Mouse (Mus musculus) midbrain, embryonic 14.5 days (tissue): Measurements from ENCODE around the gene Ocln. TPM values are rescaled to one million over a fixed set of nuclear protein-coding genes. Genes with fewer than 3 reads are reported as not detected.
A peak's percentile ranks its signal among the peaks of the same experiment; 100 is the strongest.

Experiments
- ATAC-seq: fragments of 200-750 bp; cut with Nextera tagmentation; 2 replicates; pipeline ENCODE4 v1.8.0; 2017; ENCODE audit warnings: moderate number of reproducible peaks, moderate library complexity; ENCODE audit not compliant: low FRiP score, low TSS enrichment
- DNase-seq: peaks from one replicate; pipeline ENCODE4 v3.0.0-alpha.2; 2015
- H3K27ac ChIP-seq: fragments of 300-500 bp; sonication (generic); replicated peaks from 2 replicates; pipeline ENCODE4 v1.5.1; 2014; ENCODE audit warnings: mild to moderate bottlenecking, low read depth, low read length, moderate library complexity
- H3K27me3 ChIP-seq: fragments of 300-500 bp; sonication (generic); 2 replicates; pipeline ENCODE4 v1.6.1; 2014; ENCODE audit warnings: low read length, control low read depth, mixed read lengths; ENCODE audit not compliant: control insufficient read depth, insufficient read depth
- H3K36me3 ChIP-seq: fragments of 300-500 bp; sonication (generic); 2 replicates; pipeline ENCODE4 v1.6.1; 2014; ENCODE audit warnings: low read length, control low read depth; ENCODE audit not compliant: control insufficient read depth, insufficient read depth
- H3K4me1 ChIP-seq: fragments of 300-500 bp; sonication (generic); 2 replicates; pipeline ENCODE4 v1.6.1; 2014; ENCODE audit warnings: mild to moderate bottlenecking, antibody characterized with exemption, low read length, control low read depth; ENCODE audit not compliant: control insufficient read depth, insufficient read depth
- H3K4me2 ChIP-seq: fragments of 300-500 bp; sonication (generic); 2 replicates; pipeline ENCODE4 v1.6.1; 2014; ENCODE audit warnings: mild to moderate bottlenecking, low read length, moderate library complexity
- H3K4me3 ChIP-seq: fragments of 300-500 bp; sonication (generic); replicated peaks from 2 replicates; pipeline ENCODE4 v1.5.1; 2014; ENCODE audit warnings: low read depth, low read length
- H3K9ac ChIP-seq: fragments of 300-500 bp; sonication (generic); replicated peaks from 2 replicates; pipeline ENCODE4 v1.6.1; 2014; ENCODE audit warnings: mild to moderate bottlenecking, low read length, moderate library complexity
- H3K9me3 ChIP-seq: fragments of 300-500 bp; sonication (generic); 2 replicates; pipeline ENCODE4 v1.6.1; 2016; ENCODE audit warnings: low read length, control low read depth, mixed read lengths; ENCODE audit not compliant: control insufficient read depth
- WGBS: fragments of 180-500 bp; shearing (Covaris S2); extraction: QIAGEN DNeasy Blood & Tissue Kit; methylation state at CpG from one replicate; pipeline ENCODE4 v1.1.7; 2014; 5-methylcytosine and 5-hydroxymethylcytosine counted together
- polyA plus RNA-seq: library from polyadenylated mRNA; unstranded; fragments of >200 nt; fragmentation: Nextera tagmentation; extraction: Ambion mirVana; gene quantifications from 2 replicates; pipeline ENCODE4 v1.2.1, GENCODE M21; 2014

Gene Ocln
- polyA plus RNA-seq, 1 experiment from 2014 or later, result 7.4 TPM

- 4% methylated on average over 12 of the region's 12 CpGs for WGBS
- DNase-seq, result no peak
- peaks cover 43% of the 10 kb centered on the region for H3K27me3 ChIP-seq
- H3K9me3 ChIP-seq, result no peaks in the 10 kb centered on the region
- no peak overlapping the region for H3K9ac ChIP-seq
- H3K4me1 ChIP-seq, result peaks cover 11% of the 10 kb centered on the region
- no peaks in the 10 kb centered on the region for H3K36me3 ChIP-seq
- no peak overlapping the region for H3K27ac ChIP-seq
- H3K4me3 ChIP-seq, result peak overlapping the region; percentile 57
- H3K4me2 ChIP-seq, result peak overlapping the region; percentile 97
- no peak for ATAC-seq
Measured at GRCm38 (mm10) chr13:100553042-100553437, 522 bp upstream of the Ocln start.

DNA sequence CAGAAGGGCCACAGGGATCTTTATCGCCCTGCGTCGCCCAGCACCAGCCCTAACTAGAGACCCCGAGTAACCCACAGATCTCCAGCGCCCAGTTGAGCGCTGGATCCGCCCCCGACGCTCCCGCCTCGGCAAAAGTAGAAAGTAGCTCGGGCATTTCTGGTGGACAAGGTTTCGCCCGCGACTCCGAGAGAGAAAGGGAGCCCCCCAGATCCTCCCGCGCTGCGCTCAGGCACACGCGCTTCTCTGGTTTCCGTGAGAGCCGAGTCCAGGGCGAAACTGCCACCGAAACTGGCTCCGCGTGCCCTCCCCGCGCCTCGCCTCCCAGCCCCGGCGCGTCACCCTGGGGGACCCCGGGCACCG, 529 bp downstream of the Ocln start:
- peak; percentile 46 for ATAC-seq
- Histone ChIP-seq H3K36me3 (no peaks in the 10 kb centered on the region), H3K4me1 (peaks cover 11% of the 10 kb centered on the region), H3K9ac (peak overlapping the region; percentile 56), H3K27ac (no peak overlapping the region), H3K27me3 (peaks cover 43% of the 10 kb centered on the region), H3K4me3 (peak overlapping the region; percentile 57), H3K9me3 (no peaks in the 10 kb centered on the region), H3K4me2 (peak overlapping the region; percentile 97)
- under 1% methylated on average over 35 of the region's 35 CpGs for WGBS
- peak; percentile 49 for DNase-seq

- Histone ChIP-seq H3K4me1 (peaks cover 11% of the 10 kb centered on the region), H3K9ac (peak overlapping the region; percentile 56), H3K9me3 (no peaks in the 10 kb centered on the region), H3K4me3 (peak overlapping the region; percentile 57), H3K4me2 (peak overlapping the region; percentile 97), H3K36me3 (no peaks in the 10 kb centered on the region), H3K27me3 (peaks cover 43% of the 10 kb centered on the region), H3K27ac (no peak overlapping the region)
- no peak for ATAC-seq
- under 1% methylated on average over 41 of the region's 41 CpGs for WGBS
- DNase-seq, result peak; percentile 11
Measured at GRCm38 (mm10) chr13:100551371-100552008, 1.0 kb downstream of the Ocln start.

- 78% methylated on average over 5 of the region's 5 CpGs for WGBS
- H3K9ac ChIP-seq, result no peak overlapping the region
- ATAC-seq (no peak), DNase-seq (no peak)
- H3K4me3 ChIP-seq, result no peak overlapping the region
- peaks cover 25% of the 10 kb centered on the region for H3K27me3 ChIP-seq
- H3K36me3 ChIP-seq, result no peaks in the 10 kb centered on the region
- no peaks in the 10 kb centered on the region for H3K9me3 ChIP-seq
- H3K4me1 ChIP-seq, result peaks cover 5% of the 10 kb centered on the region
- H3K4me2 ChIP-seq, result no peak overlapping the region
- no peak overlapping the region for H3K27ac ChIP-seq
Measured at GRCm38 (mm10) chr13:100547269-100547668, 5.2 kb downstream of the Ocln start.

GRCm38 (mm10) chr13:100545510-100545909, 7.0 kb downstream of the Ocln start:
- peaks cover 7% of the 10 kb centered on the region for H3K27me3 ChIP-seq
- H3K4me2 ChIP-seq, result no peak overlapping the region
- ATAC-seq, result no peak
- no peaks in the 10 kb centered on the region for H3K9me3 ChIP-seq
- H3K27ac ChIP-seq, result no peak overlapping the region
- 83% methylated on average over 3 of the region's 3 CpGs for WGBS
- no peak for DNase-seq
- H3K36me3 ChIP-seq, result no peaks in the 10 kb centered on the region
- no peak overlapping the region for H3K9ac ChIP-seq
- no peak overlapping the region for H3K4me3 ChIP-seq
- no peaks in the 10 kb centered on the region for H3K4me1 ChIP-seq

DNA sequence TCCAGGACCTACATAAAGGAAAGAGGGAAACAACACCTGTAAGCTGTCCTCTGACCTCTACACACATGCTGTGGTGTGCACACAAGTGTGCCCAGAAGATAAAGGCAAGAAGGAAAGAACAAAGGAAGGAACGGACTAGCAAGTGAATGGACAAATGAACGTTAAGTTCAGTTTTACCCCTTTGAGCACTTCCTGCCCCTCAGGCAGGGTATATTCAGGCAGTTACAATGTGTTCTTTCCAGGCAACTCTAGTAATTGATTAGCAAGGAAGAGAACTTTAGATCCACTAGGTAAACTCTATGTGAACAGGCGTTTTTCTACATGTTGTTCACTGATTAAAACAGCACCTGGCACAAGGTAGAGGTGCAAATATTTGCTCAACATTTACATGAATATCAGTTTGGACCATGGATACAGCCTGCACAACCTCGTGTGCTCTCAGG, 8.3 kb downstream of the Ocln start:
- Histone ChIP-seq H3K9me3 (no peaks in the 10 kb centered on the region), H3K4me1 (no peaks in the 10 kb centered on the region), H3K36me3 (no peaks in the 10 kb centered on the region), H3K4me2 (no peak overlapping the region), H3K9ac (no peak overlapping the region), H3K27me3 (no peaks in the 10 kb centered on the region), H3K4me3 (no peak overlapping the region), H3K27ac (no peak overlapping the region)
- ATAC-seq (no peak), DNase-seq (no peak)
- 77% methylated on average over 4 of the region's 4 CpGs for WGBS

DNA sequence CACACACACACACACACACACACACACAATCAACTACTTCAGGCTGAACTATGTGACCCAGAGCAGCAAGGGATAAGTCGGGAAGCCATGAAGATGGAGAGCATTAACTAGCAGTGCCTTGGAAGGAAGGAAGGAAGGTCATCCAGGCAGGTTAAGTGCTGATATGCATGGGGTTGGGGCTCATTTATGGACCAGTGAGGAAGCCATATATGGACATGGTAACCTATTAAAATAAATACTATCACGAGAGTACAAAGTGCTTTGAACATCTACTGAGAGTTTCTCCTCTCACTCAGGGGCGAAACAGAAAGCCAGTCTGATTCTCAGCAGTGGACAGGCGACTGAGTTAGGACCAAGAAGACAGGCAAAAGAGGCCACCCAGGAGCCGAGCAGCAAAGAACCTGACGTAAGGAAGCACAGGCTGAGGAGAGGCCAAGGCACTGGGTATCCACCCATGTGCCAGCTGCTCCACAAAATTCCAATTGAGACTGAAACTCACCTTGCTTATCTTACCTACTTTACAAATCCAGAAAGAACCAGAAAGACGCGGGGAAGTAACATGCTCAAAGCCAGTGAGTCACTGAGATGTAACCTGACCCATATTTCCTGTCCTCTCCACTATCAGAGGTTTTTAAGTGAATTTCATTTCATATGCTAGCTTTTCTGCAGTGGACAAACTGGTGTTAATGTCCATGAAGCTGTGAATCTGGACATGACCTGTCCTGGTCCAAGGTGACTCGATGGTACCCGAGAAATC, 9.3 kb downstream of the Ocln start:
- Histone ChIP-seq H3K36me3 (no peaks in the 10 kb centered on the region), H3K27me3 (no peaks in the 10 kb centered on the region), H3K27ac (no peak overlapping the region), H3K9ac (no peak overlapping the region), H3K4me2 (no peak overlapping the region), H3K4me3 (no peak overlapping the region), H3K9me3 (no peaks in the 10 kb centered on the region), H3K4me1 (no peaks in the 10 kb centered on the region)
- DNase-seq (no peak), ATAC-seq (no peak)
- WGBS, result 85% methylated on average over 10 of the region's 10 CpGs

GRCm38 (mm10) chr13:100536149-100536548, 16.4 kb downstream of the Ocln start:
- Histone ChIP-seq H3K4me1 (no peaks in the 10 kb centered on the region), H3K9ac (no peak overlapping the region), H3K4me3 (no peak overlapping the region), H3K9me3 (no peaks in the 10 kb centered on the region), H3K4me2 (no peak overlapping the region), H3K27me3 (no peaks in the 10 kb centered on the region), H3K36me3 (no peaks in the 10 kb centered on the region), H3K27ac (no peak overlapping the region)
- ATAC-seq (no peak), DNase-seq (no peak)
- 90% methylated on average over 3 of the region's 3 CpGs for WGBS
